Mouse (Mus musculus): ENCODE measurements around the gene Nudt4.

- TF ChIP-seq BHLHE40 (IDR thresholded peaks at IDR 0.05; ENCODE audit: low read depth, low read length): no peak
- TF ChIP-seq USF1 (IDR thresholded peaks at IDR 0.05; ENCODE audit: low read depth, low read length): no peak
- TF ChIP-seq TCF12 (IDR thresholded peaks at IDR 0.05; ENCODE audit: low read depth, low read length): no peak
- no peak for TF ChIP-seq CTCF (conservative IDR thresholded peaks at IDR 0.05 in 1 of 2, IDR thresholded peaks at IDR 0.05 in 1 of 2; ENCODE audit: low read depth in 2 of 2, low read length in 2 of 2)
- no peak for TF ChIP-seq MAZ (IDR thresholded peaks at IDR 0.05; ENCODE audit: low read depth, low read length)
- no peak for TF ChIP-seq POLR2A (IDR thresholded peaks at IDR 0.05; ENCODE audit: low read depth, low read length)
- no peak for TF ChIP-seq MAFK (IDR thresholded peaks at IDR 0.05; ENCODE audit: insufficient replicate concordance, low read length)
Measured at GRCm38 (mm10) chr10:95590196-95590595, 26.2 kb upstream of the Nudt4 start.
